Mouse (Mus musculus): Measurements from ENCODE around the gene Olfr764-ps1. TPM values are rescaled to one million over a fixed set of nuclear protein-coding genes. Genes with fewer than 3 reads are reported as not detected.

The Olfr764-ps1 gene
- not detected for polyA plus RNA-seq (2014; fragmentation: Illumina TruSeq; extraction: RNeasy Lipid Tissue Mini Kit (QIAGEN cat#74804); ENCODE audit: low read depth, low replicate concordance)

GRCm38 (mm10) chr10:129039796-129040195 lies at the start of gene Olfr764-ps1:
Gene Olfr764-ps1 (minus strand): TSS chr10:129039896.

DNA sequence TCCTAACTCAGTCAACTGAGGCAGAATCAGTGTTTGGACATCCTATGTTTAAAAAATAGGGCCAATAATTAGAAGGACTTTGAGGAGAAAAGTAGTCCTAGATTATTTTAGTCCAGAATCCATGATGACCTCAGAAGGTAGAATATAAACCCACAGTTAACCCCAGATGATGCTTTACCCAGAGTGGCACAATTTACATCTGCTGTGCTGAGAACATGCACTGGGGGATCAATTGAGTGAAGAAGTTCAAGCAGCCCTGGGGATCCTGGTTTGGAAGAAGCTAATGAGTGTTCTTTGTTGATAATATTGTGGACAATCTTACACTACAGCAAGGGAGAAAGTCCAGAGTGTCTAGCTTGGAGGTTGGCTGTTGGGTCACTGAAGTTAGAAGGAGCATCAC lies 43.1 kb upstream of the Olfr764-ps1 start, which contains the start of gene Olfr767:
TSS of gene Olfr767 (minus strand) at position 101 of the 400 bp plus-strand sequence.

DNA sequence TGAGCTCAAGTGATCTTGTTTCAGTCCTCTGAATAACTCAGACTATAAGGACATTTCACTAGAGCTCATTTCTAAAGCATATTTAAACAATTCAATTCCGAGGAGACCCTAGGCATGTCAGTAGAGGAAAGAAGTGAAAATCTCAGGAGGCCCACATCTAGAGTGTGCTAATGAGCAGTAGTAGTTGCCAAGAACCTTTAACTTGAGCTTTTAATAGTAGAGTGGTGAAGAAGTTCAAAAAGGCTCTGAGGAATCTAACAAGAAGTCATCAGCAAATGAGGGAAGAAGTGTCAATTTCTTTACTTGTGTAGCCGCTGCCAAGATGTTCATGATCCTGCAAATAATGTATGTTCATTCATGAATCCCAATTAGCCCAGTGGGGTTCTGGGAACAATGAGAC lies 29.2 kb upstream of the Olfr764-ps1 start, which contains the start of gene Olfr766-ps1:
TSS of gene Olfr766-ps1 (minus strand) at position 101 of the 400 bp plus-strand sequence.

GRCm38 (mm10) chr10:129049898-129050297 lies 10.2 kb upstream of the Olfr764-ps1 start, which contains the start of gene Olfr765:
Gene Olfr765 (minus strand): TSS chr10:129049998.

GRCm38 (mm10) chr10:129010288-129010841 lies 29.3 kb downstream of the Olfr764-ps1 start, which contains the start of gene Olfr763:
Gene Olfr763 (plus strand): TSS chr10:129010791.

GRCm38 (mm10) chr10:128989131-128989530 lies 50.6 kb downstream of the Olfr764-ps1 start, which contains the start of gene Olfr9:
Gene Olfr9 (plus strand): TSS chr10:128989431.

Other genes starting within 250 kb of the Olfr764-ps1 start
- 1.0 TPM for gene Mmp19, start 249.0 kb downstream of the Olfr764-ps1 start, polyA plus RNA-seq (2014; fragmentation: Illumina TruSeq; extraction: RNeasy Lipid Tissue Mini Kit (QIAGEN cat#74804); ENCODE audit: low read depth, low replicate concordance)
- 12.3 TPM for gene Dnajc14, start 235.8 kb downstream of the Olfr764-ps1 start, polyA plus RNA-seq (2014; fragmentation: Illumina TruSeq; extraction: RNeasy Lipid Tissue Mini Kit (QIAGEN cat#74804); ENCODE audit: low read depth, low replicate concordance)
- gene Tmem198b, start 235.5 kb downstream of the Olfr764-ps1 start, polyA plus RNA-seq (2014; fragmentation: Illumina TruSeq; extraction: RNeasy Lipid Tissue Mini Kit (QIAGEN cat#74804); ENCODE audit: low read depth, low replicate concordance), result 2.5 TPM
- 220 TPM for gene Sarnp, start 222.6 kb downstream of the Olfr764-ps1 start, polyA plus RNA-seq (2014; fragmentation: Illumina TruSeq; extraction: RNeasy Lipid Tissue Mini Kit (QIAGEN cat#74804); ENCODE audit: low read depth, low replicate concordance)
- gene Ormdl2, start 218.3 kb downstream of the Olfr764-ps1 start, polyA plus RNA-seq (2014; fragmentation: Illumina TruSeq; extraction: RNeasy Lipid Tissue Mini Kit (QIAGEN cat#74804); ENCODE audit: low read depth, low replicate concordance), result 89.0 TPM
- gene Gdf11, start 148.2 kb downstream of the Olfr764-ps1 start, polyA plus RNA-seq (2014; fragmentation: Illumina TruSeq; extraction: RNeasy Lipid Tissue Mini Kit (QIAGEN cat#74804); ENCODE audit: low read depth, low replicate concordance), result 1.2 TPM
- gene Cd63, start 138.9 kb downstream of the Olfr764-ps1 start, polyA plus RNA-seq (2014; fragmentation: Illumina TruSeq; extraction: RNeasy Lipid Tissue Mini Kit (QIAGEN cat#74804); ENCODE audit: low read depth, low replicate concordance), result 53.4 TPM
- gene Rdh5, start 117.0 kb downstream of the Olfr764-ps1 start, polyA plus RNA-seq (2014; fragmentation: Illumina TruSeq; extraction: RNeasy Lipid Tissue Mini Kit (QIAGEN cat#74804); ENCODE audit: low read depth, low replicate concordance), result 3.0 TPM
- 5.1 TPM for gene Bloc1s1, start 115.9 kb downstream of the Olfr764-ps1 start, polyA plus RNA-seq (2014; fragmentation: Illumina TruSeq; extraction: RNeasy Lipid Tissue Mini Kit (QIAGEN cat#74804); ENCODE audit: low read depth, low replicate concordance)
- gene Itga7, start 106.1 kb downstream of the Olfr764-ps1 start, polyA plus RNA-seq (2014; fragmentation: Illumina TruSeq; extraction: RNeasy Lipid Tissue Mini Kit (QIAGEN cat#74804); ENCODE audit: low read depth, low replicate concordance), result 1.0 TPM
- gene Mettl7b, start 78.9 kb downstream of the Olfr764-ps1 start, polyA plus RNA-seq (2014; fragmentation: Illumina TruSeq; extraction: RNeasy Lipid Tissue Mini Kit (QIAGEN cat#74804); ENCODE audit: low read depth, low replicate concordance), result 0.22 TPM
- gene Olfr9, start 50.5 kb downstream of the Olfr764-ps1 start, polyA plus RNA-seq (2014; fragmentation: Illumina TruSeq; extraction: RNeasy Lipid Tissue Mini Kit (QIAGEN cat#74804); ENCODE audit: low read depth, low replicate concordance), result not detected
- not detected for gene Olfr763, start 29.1 kb downstream of the Olfr764-ps1 start, polyA plus RNA-seq (2014; fragmentation: Illumina TruSeq; extraction: RNeasy Lipid Tissue Mini Kit (QIAGEN cat#74804); ENCODE audit: low read depth, low replicate concordance)
- not detected for gene Olfr765, start 10.1 kb upstream of the Olfr764-ps1 start, polyA plus RNA-seq (2014; fragmentation: Illumina TruSeq; extraction: RNeasy Lipid Tissue Mini Kit (QIAGEN cat#74804); ENCODE audit: low read depth, low replicate concordance)
- gene Olfr766-ps1, start 29.1 kb upstream of the Olfr764-ps1 start, polyA plus RNA-seq (2014; fragmentation: Illumina TruSeq; extraction: RNeasy Lipid Tissue Mini Kit (QIAGEN cat#74804); ENCODE audit: low read depth, low replicate concordance), result not detected
- gene Olfr767, start 43.0 kb upstream of the Olfr764-ps1 start, polyA plus RNA-seq (2014; fragmentation: Illumina TruSeq; extraction: RNeasy Lipid Tissue Mini Kit (QIAGEN cat#74804); ENCODE audit: low read depth, low replicate concordance), result not detected
- not detected for gene Olfr768, start 59.5 kb upstream of the Olfr764-ps1 start, polyA plus RNA-seq (2014; fragmentation: Illumina TruSeq; extraction: RNeasy Lipid Tissue Mini Kit (QIAGEN cat#74804); ENCODE audit: low read depth, low replicate concordance)
- gene Olfr769, start 78.0 kb upstream of the Olfr764-ps1 start, polyA plus RNA-seq (2014; fragmentation: Illumina TruSeq; extraction: RNeasy Lipid Tissue Mini Kit (QIAGEN cat#74804); ENCODE audit: low read depth, low replicate concordance), result not detected
- not detected for gene Olfr770, start 99.1 kb upstream of the Olfr764-ps1 start, polyA plus RNA-seq (2014; fragmentation: Illumina TruSeq; extraction: RNeasy Lipid Tissue Mini Kit (QIAGEN cat#74804); ENCODE audit: low read depth, low replicate concordance)
- not detected for gene Olfr771, start 124.9 kb upstream of the Olfr764-ps1 start, polyA plus RNA-seq (2014; fragmentation: Illumina TruSeq; extraction: RNeasy Lipid Tissue Mini Kit (QIAGEN cat#74804); ENCODE audit: low read depth, low replicate concordance)
- gene Olfr772, start 138.0 kb upstream of the Olfr764-ps1 start, polyA plus RNA-seq (2014; fragmentation: Illumina TruSeq; extraction: RNeasy Lipid Tissue Mini Kit (QIAGEN cat#74804); ENCODE audit: low read depth, low replicate concordance), result 0.25 TPM
- not detected for gene Olfr773, start 147.5 kb upstream of the Olfr764-ps1 start, polyA plus RNA-seq (2014; fragmentation: Illumina TruSeq; extraction: RNeasy Lipid Tissue Mini Kit (QIAGEN cat#74804); ENCODE audit: low read depth, low replicate concordance)
- gene Olfr774, start 196.3 kb upstream of the Olfr764-ps1 start, polyA plus RNA-seq (2014; fragmentation: Illumina TruSeq; extraction: RNeasy Lipid Tissue Mini Kit (QIAGEN cat#74804); ENCODE audit: low read depth, low replicate concordance), result not detected
- 0.06 TPM for gene Olfr775, start 208.5 kb upstream of the Olfr764-ps1 start, polyA plus RNA-seq (2014; fragmentation: Illumina TruSeq; extraction: RNeasy Lipid Tissue Mini Kit (QIAGEN cat#74804); ENCODE audit: low read depth, low replicate concordance)
- not detected for gene Olfr776, start 219.2 kb upstream of the Olfr764-ps1 start, polyA plus RNA-seq (2014; fragmentation: Illumina TruSeq; extraction: RNeasy Lipid Tissue Mini Kit (QIAGEN cat#74804); ENCODE audit: low read depth, low replicate concordance)
- gene Olfr777, start 231.6 kb upstream of the Olfr764-ps1 start, polyA plus RNA-seq (2014; fragmentation: Illumina TruSeq; extraction: RNeasy Lipid Tissue Mini Kit (QIAGEN cat#74804); ENCODE audit: low read depth, low replicate concordance), result not detected